Mouse (Mus musculus): ENCODE data around the gene Eme2.
A peak's percentile ranks its signal among the peaks of the same experiment; 100 is the strongest.

Eme2 gene

GRCm38 (mm10) chr17:24896241-24896992 is 1.5 kb upstream of the Eme2 start, which contains the start of gene Nme3:
Gene Nme3 (plus strand): TSS chr17:24896500.
- DNase-seq (ENCODE audit: low read depth, low spot score), result peak; percentile 59

GRCm38 (mm10) chr17:24895571-24896240 is 819 bp upstream of the Eme2 start:
- DNase-seq (ENCODE audit: low read depth, low spot score), result no peak

- no peak for DNase-seq (ENCODE audit: low read depth, low spot score)
Observed at GRCm38 (mm10) chr17:24894061-24894994, 559 bp downstream of the Eme2 start.

GRCm38 (mm10) chr17:24893276-24893675 is 1.6 kb downstream of the Eme2 start:
- DNase-seq (ENCODE audit: low read depth, low spot score), result no peak

- DNase-seq (ENCODE audit: low read depth, low spot score), result no peak
Observed at GRCm38 (mm10) chr17:24892785-24893184, 2.1 kb downstream of the Eme2 start.

GRCm38 (mm10) chr17:24891321-24891720 is 3.6 kb downstream of the Eme2 start:
- no peak for DNase-seq (ENCODE audit: low read depth, low spot score)

GRCm38 (mm10) chr17:24890151-24891092 is 4.5 kb downstream of the Eme2 start:
- DNase-seq (ENCODE audit: low read depth, low spot score), result no peak

- DNase-seq (ENCODE audit: low read depth, low spot score), result no peak
Observed at GRCm38 (mm10) chr17:24888862-24889261, 6.0 kb downstream of the Eme2 start.

- no peak for DNase-seq (ENCODE audit: low read depth, low spot score)
Observed at GRCm38 (mm10) chr17:24887291-24888080, 7.4 kb downstream of the Eme2 start.

- DNase-seq (ENCODE audit: low read depth, low spot score), result no peak
Observed at GRCm38 (mm10) chr17:24886932-24887271, 8.0 kb downstream of the Eme2 start.

GRCm38 (mm10) chr17:24886134-24886931 is 8.6 kb downstream of the Eme2 start, which contains the start of the genes Nubp2 and Spsb3:
Gene Nubp2 (minus strand): TSS chr17:24886349.
Gene Spsb3 (plus strand): TSS chr17:24886643.
- peak; percentile 100 for DNase-seq (ENCODE audit: low read depth, low spot score)

- DNase-seq (ENCODE audit: low read depth, low spot score), result no peak
Observed at GRCm38 (mm10) chr17:24885356-24886133, 9.3 kb downstream of the Eme2 start.

GRCm38 (mm10) chr17:24884391-24884790 is 10.5 kb downstream of the Eme2 start:
- no peak for DNase-seq (ENCODE audit: low read depth, low spot score)

- DNase-seq (ENCODE audit: low read depth, low spot score), result no peak
Observed at GRCm38 (mm10) chr17:24881738-24882440, 13.0 kb downstream of the Eme2 start.

GRCm38 (mm10) chr17:24878531-24878930 is 16.4 kb downstream of the Eme2 start:
- DNase-seq (ENCODE audit: low read depth, low spot score), result no peak

- DNase-seq (ENCODE audit: low read depth, low spot score), result no peak
Observed at GRCm38 (mm10) chr17:24878117-24878397, 16.8 kb downstream of the Eme2 start.

- DNase-seq (ENCODE audit: low read depth, low spot score), result no peak
Observed at GRCm38 (mm10) chr17:24877336-24878116, 17.4 kb downstream of the Eme2 start.
